Mouse (Mus musculus) liver, adult 2 months (tissue): ENCODE results near the gene Phpt1. TPM values are rescaled to one million over a fixed set of nuclear protein-coding genes. Genes with fewer than 3 reads are reported as not detected.

Source experiments
- DNase-seq: peaks from one replicate; pipeline ENCODE4 v3.0.0-alpha.2; 2011; ENCODE audit warnings: low read depth, low spot score; ENCODE audit errors: extremely low read depth
- H3K27ac ChIP-seq: fragments of 200-500 bp; replicated peaks from 2 replicates; pipeline ENCODE4 v1.5.1; 2012; ENCODE audit warnings: low read depth, mild to moderate bottlenecking, control low read depth, inconsistent platforms, low read length; ENCODE audit not compliant: insufficient read depth
- H3K27me3 ChIP-seq: fragments of 200-500 bp; 2 replicates; pipeline ENCODE4 v1.6.1; 2012; ENCODE audit warnings: mild to moderate bottlenecking, moderate library complexity, low read length, inconsistent platforms; ENCODE audit not compliant: control insufficient read depth, insufficient read depth
- H3K36me3 ChIP-seq: fragments of 200-500 bp; 2 replicates; pipeline ENCODE4 v1.6.1; 2012; ENCODE audit warnings: low read length, inconsistent platforms; ENCODE audit not compliant: control insufficient read depth, insufficient read depth
- H3K4me1 ChIP-seq: fragments of 200-500 bp; 2 replicates; pipeline ENCODE4 v1.6.1; 2011; ENCODE audit warnings: low read length; ENCODE audit not compliant: control insufficient read depth, insufficient read depth
- H3K4me3 ChIP-seq: fragments of 200-500 bp; 2 replicates; pipeline ENCODE4 v1.5.1; 2011; ENCODE audit warnings: low read depth, mild to moderate bottlenecking, control low read depth, low read length, moderate library complexity; ENCODE audit not compliant: insufficient read depth
- H3K79me2 ChIP-seq: fragments of 200-500 bp; 2 replicates; pipeline ENCODE4 v1.6.1; 2012; ENCODE audit warnings: inconsistent platforms, mild to moderate bottlenecking, low read length, moderate library complexity; ENCODE audit not compliant: control insufficient read depth, insufficient read depth
- H3K9ac ChIP-seq: fragments of 200-500 bp; 2 replicates; pipeline ENCODE4 v1.6.1; 2012; ENCODE audit warnings: low read depth, mild to moderate bottlenecking, control low read depth, inconsistent platforms, low read length
- CTCF ChIP-seq: fragments of 200-500 bp; IDR thresholded peaks from 2 replicates; pipeline ENCODE4 v1.5.1; 2011; ENCODE audit warnings: low read depth, low read length, control low read depth
- POLR2A ChIP-seq: fragments of 200-500 bp; IDR thresholded peaks from 2 replicates; pipeline ENCODE4 v1.6.1; 2011; ENCODE audit warnings: low read length, control low read depth; ENCODE audit not compliant: insufficient read depth; ENCODE audit errors: extremely low read depth
- WGBS: fragments of 180-500 bp; shearing (Covaris S2); methylation state at CpG from one replicate; pipeline ENCODE4 v1.1.7; 2018; 5-methylcytosine and 5-hydroxymethylcytosine counted together
- polyA plus RNA-seq: library from polyadenylated mRNA; depleted of rRNA; stranded (reverse); fragments of >200 nt; gene quantifications from 2 replicates; pipeline ENCODE4 v1.2.3, GENCODE M21; 2012
- total RNA-seq: library from RNA; depleted of rRNA; stranded (reverse); fragments of >200 nt; gene quantifications from 2 replicates; pipeline ENCODE4 v1.2.3, GENCODE M21; 2014

Phpt1 gene
- total and polyA plus RNA-seq, 2 experiments = 8.2 to 39.4 TPM

- Histone ChIP-seq H3K4me3 (no peak overlapping the region), H3K4me1 (no peaks in the 10 kb centered on the region), H3K9ac (no peak overlapping the region), H3K36me3 (peaks cover 48% of the 10 kb centered on the region), H3K27me3 (no peaks in the 10 kb centered on the region), H3K79me2 (no peaks in the 10 kb centered on the region), H3K27ac (no peak overlapping the region)
- no peak for TF ChIP-seq CTCF
- TF ChIP-seq POLR2A = no peak
- no peak for DNase-seq
- 97% methylated on average over 1 of the region's 1 CpGs for WGBS
These were observed 23.7 kb upstream of the Phpt1 start for GRCm38 (mm10) chr2:25598749-25599148.

GRCm38 (mm10) chr2:25596765-25597510 is 21.9 kb upstream of the Phpt1 start:
- Histone ChIP-seq H3K4me3 (no peak overlapping the region), H3K27me3 (no peaks in the 10 kb centered on the region), H3K9ac (no peak overlapping the region), H3K79me2 (no peaks in the 10 kb centered on the region), H3K36me3 (peaks cover 57% of the 10 kb centered on the region), H3K4me1 (no peaks in the 10 kb centered on the region), H3K27ac (no peak overlapping the region)
- DNase-seq = no peak
- 95% methylated on average over 5 of the region's 5 CpGs for WGBS
- TF ChIP-seq CTCF (no peak), POLR2A (no peak)

DNA sequence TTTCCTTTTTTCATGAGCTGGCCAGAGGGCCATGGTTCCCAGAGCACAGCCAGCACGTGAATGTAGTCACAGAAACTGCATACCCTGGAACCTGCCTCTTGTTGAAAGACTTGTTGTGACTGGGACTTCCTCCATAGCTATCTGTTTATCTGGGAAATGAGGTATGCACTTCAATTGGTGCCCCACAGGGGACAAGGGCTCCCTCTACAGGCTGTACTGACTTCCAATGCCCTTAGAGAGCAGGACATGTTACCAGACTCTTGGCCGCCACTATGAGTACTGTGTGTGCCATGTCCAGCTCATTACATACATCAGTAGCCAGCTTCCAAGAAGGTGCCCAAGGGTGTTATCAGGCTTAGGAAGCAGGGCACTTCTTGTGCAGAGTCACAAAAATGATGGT is 16.8 kb upstream of the Phpt1 start:
- no peak overlapping the region for H3K9ac ChIP-seq
- H3K79me2 ChIP-seq = no peaks in the 10 kb centered on the region
- TF ChIP-seq CTCF (peak; percentile 60), POLR2A (no peak)
- DNase-seq = peak; percentile 42
- no peak overlapping the region for H3K4me3 ChIP-seq
- peaks cover 54% of the 10 kb centered on the region for H3K36me3 ChIP-seq
- no peak overlapping the region for H3K27ac ChIP-seq
- 84% methylated on average over 2 of the region's 2 CpGs for WGBS
- no peaks in the 10 kb centered on the region for H3K27me3 ChIP-seq
- H3K4me1 ChIP-seq = no peaks in the 10 kb centered on the region

DNA sequence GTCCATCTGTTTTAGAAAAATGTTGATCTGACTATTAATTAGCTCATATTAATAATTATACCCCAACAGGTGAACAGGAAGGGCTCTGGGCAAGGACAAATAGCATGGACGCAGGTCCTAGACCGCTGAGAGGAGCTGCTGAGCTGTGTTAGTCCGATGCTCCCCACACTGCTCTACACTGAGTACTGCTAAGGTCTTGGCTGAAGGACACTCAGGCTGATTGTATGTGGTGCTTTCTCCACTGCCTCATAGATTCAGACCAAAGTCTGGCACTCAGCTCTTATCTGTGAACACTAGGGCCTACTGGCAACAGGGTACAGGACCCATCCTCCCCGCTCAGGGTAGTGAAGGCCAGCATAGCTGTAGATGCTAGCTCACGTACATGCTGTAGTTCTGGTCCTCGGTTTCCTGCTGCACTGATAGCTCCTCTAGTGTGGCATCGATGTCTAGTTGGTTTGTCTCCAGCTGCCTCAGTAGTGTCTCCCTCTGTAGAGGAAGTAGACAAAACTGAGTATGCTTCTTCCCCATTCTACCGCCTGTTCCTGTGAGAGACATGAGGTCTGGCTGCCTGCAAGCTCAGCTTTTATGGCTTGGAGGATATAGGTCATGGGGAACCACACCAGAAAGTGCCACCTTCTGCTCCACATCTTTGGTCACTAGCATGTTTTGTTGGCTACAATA is 13.3 kb upstream of the Phpt1 start:
- Histone ChIP-seq H3K27me3 (no peaks in the 10 kb centered on the region), H3K4me1 (no peaks in the 10 kb centered on the region), H3K79me2 (no peaks in the 10 kb centered on the region), H3K4me3 (no peak overlapping the region), H3K9ac (no peak overlapping the region), H3K36me3 (peaks cover 36% of the 10 kb centered on the region), H3K27ac (no peak overlapping the region)
- TF ChIP-seq POLR2A = no peak
- no peak for TF ChIP-seq CTCF
- 91% methylated on average over 8 of the region's 8 CpGs for WGBS
- peak; percentile 29 for DNase-seq

DNA sequence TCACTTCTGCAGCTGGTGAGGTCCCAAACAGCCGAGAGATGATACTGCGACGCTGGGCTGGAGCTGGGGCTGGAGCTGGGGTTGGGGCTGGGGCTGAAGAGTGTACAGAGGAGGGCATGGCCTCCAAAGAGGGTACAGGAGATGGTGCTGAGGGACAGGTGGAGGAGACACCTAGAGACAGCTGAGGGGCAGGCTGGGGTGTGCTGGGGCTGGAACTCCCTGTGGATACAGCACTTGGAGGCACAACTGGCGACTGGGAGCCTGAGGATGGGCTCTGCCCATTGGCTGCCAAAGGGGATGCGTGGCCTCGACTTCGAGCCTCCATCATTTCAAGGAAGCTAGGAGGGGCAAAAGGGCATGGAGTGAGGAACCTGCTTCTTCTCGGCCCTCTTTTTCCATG is 12.3 kb upstream of the Phpt1 start:
- TF ChIP-seq CTCF (no peak), POLR2A (no peak)
- no peak overlapping the region for H3K4me3 ChIP-seq
- H3K79me2 ChIP-seq = no peaks in the 10 kb centered on the region

DNA sequence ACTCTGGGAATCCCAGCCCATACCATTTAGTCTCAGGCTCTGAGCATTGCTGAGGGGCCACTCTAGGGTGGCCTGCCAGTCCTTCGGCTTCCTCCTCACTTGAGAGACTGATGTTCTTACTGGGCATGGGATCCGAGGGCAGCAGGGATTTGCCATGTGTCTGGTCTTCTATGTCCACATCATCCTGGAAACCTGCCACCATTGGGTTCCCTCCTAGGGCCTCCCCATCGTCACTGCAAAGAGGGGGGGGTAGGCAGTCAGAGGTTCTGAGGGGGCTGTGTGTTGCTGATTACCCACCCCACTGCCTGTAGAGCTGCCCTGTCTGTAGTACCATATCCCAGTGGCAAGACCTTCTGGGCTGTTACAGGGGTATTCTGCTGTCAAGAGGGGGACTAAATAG is 10.6 kb upstream of the Phpt1 start:
- DNase-seq = no peak
- 63% methylated on average over 3 of the region's 3 CpGs for WGBS
- Histone ChIP-seq H3K79me2 (no peaks in the 10 kb centered on the region), H3K9ac (no peak overlapping the region), H3K36me3 (peaks cover 16% of the 10 kb centered on the region; the same call in 1 of the 2 replicates), H3K27me3 (no peaks in the 10 kb centered on the region), H3K4me3 (no peak overlapping the region), H3K4me1 (peaks cover 2% of the 10 kb centered on the region; the same call in 1 of the 2 replicates), H3K27ac (no peak overlapping the region)
- TF ChIP-seq POLR2A (no peak), CTCF (no peak)

More for the DNA sequence above, 12.3 kb upstream of the Phpt1 start:
- Histone ChIP-seq H3K4me1 (no peaks in the 10 kb centered on the region), H3K9ac (no peak overlapping the region), H3K27me3 (no peaks in the 10 kb centered on the region), H3K36me3 (peaks cover 30% of the 10 kb centered on the region), H3K27ac (no peak overlapping the region)
- no peak for DNase-seq
- 91% methylated on average over 8 of the region's 8 CpGs for WGBS
